Mouse (Mus musculus) kidney, adult 9 months (tissue): Measurements from ENCODE around the gene Tcam1.
"Not testable (repeated sequence)": the region's sequence is repeated elsewhere in the genome, so short reads cannot be mapped to it uniquely, and the experiment has no call there.

Source experiments
- DNase-seq: peaks from one replicate; pipeline ENCODE4 v3.0.0; 2022

The Tcam1 gene

DNA sequence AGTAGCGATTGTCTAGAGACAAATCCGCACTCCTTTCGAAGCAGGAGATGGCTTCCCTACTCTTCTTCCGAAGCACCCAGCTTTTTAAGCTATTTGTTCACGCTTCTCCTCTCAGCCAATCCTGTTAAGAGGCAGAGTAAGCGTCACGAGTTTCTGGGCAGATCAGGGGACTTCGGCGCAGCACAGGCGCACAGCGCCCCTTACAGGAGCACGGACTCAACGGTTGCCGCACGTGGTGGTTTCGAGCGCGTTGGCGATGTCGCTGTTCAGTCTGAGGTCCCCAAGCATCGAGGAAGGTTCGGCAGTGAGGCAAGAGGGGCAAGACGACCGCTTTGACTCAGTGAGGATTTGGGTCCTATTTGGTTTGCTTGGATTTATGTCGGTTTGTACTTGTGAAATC, at the start of gene Tcam1:
Gene Tcam1 (plus strand): TSS at position 219 of the 400 bp plus-strand sequence.
- DNase-seq: peak; percentile 96

GRCm38 (mm10) chr11:106233978-106234377, 42.5 kb upstream of the Tcam1 start:
- not testable (repeated sequence) for DNase-seq

- DNase-seq: no peak
These were observed 29.6 kb upstream of the Tcam1 start for GRCm38 (mm10) chr11:106246834-106247233.

- peak; percentile 73 for DNase-seq
These were observed 27.1 kb upstream of the Tcam1 start for GRCm38 (mm10) chr11:106249326-106249725.

GRCm38 (mm10) chr11:106254767-106255166, 21.7 kb upstream of the Tcam1 start:
- DNase-seq: no peak

DNA sequence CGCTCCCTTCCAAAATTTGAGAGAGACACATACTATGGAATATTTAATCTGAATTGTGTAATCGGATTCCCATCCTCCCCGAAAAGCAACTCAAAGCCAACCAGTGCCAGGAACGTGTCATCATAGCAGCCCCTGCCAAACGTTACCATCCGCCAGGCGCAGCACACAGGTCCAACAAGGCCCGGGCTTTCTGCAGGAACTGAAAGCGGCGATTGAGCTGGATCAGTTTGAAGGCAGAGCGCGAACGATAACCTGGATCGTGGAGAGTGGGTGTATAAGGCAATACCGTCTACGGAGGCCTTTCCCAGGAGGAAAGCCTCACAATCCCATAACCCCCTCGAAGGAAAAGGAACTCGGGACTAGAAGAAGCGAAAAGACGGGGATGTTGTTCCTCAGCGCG, 21.3 kb upstream of the Tcam1 start:
- no peak for DNase-seq

DNA sequence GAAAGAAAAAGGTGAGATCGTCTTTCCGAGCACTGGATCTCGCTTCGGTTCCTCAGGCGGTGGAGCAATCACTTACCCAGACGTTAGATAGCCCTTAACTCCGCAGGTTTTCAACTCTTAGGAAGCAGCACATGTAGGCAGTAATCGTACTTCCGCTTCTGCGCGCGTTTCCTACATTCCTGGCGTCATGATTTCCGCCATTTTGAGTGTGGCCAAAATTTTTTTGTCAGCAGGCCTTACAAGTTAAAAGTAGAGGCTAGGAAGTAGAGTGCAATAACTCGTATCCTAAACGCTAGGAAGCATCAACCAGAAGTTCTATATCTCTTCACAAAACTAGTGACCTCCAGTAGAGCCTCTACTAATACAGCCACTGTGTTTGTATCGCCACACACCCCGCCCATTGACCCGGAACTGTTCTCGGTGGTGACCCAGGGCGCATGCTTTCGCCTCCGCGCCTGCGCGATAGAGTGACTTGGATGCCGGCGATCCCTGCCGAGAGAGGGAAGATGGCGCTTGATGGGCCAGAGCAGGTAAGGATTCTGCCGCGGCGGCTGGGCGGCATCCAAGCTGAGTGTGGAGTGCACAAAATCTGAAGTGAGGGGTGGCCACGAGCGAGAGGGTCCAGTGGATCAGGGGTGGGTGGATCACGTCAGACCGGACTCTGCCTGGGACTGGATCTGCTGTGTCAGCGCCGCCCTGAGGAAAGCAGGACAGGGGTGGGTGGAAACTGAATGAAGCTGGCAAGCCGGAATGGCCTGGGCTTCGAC, 20.6 kb upstream of the Tcam1 start, which contains the start of the genes Ftsj3 and Psmc5:
Gene Ftsj3 (minus strand): TSS at position 395 of the 767 bp plus-strand sequence.
Gene Psmc5 (plus strand): TSS at position 470 of the 767 bp plus-strand sequence.
- DNase-seq: peak; percentile 99

- peak; percentile 60 for DNase-seq
These were observed 19.7 kb upstream of the Tcam1 start for GRCm38 (mm10) chr11:106256775-106257174.

DNA sequence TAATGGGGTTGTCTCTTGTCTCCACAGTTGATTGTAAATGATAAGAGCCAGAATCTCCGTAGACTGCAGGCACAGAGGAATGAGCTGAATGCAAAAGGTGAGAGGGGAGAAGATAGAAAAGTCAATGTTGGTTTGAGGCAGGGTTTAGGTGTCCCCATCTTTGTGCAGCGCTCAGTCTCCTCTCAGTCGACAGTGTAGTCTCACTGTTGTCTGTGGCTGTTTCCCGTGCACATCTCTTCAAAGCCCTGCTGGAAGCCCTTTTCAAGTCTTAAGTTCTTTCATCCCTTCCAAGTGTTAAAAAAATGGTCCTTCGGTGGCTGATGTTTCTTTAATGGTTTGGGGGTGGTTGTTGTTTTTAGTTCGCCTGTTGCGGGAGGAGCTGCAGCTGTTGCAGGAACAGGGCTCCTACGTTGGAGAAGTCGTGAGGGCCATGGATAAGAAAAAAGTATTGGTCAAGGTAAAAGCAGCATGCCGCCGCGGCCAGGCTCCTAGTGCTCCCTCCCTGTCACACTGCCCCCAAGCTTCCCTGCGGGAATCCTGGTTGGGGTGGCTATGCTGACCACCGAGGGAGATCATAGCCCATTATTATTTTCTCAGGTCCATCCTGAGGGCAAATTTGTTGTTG, 15.5 kb upstream of the Tcam1 start:
- DNase-seq: no peak

GRCm38 (mm10) chr11:106263963-106264362, 12.5 kb upstream of the Tcam1 start:
- no peak for DNase-seq

DNA sequence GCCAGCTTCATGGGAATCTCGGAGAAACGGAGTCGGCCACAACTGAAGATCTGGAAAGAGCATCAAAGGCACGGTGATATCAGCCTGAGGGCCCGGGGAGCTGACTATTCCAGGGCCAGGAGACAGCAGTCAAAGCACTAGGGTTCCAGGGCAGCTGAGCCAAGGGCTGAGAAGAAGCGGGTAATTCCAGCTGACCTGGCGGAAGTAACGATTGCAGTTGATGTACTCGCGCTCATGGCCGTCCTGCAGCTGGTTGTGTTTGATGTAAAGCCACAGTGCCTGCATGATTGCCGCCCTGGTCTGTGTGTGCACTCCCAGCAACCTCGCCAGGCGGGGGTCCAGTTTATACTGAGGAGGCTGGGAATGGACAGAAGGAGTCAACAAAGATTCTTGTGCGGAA, 11.5 kb upstream of the Tcam1 start:
- DNase-seq: no peak

DNA sequence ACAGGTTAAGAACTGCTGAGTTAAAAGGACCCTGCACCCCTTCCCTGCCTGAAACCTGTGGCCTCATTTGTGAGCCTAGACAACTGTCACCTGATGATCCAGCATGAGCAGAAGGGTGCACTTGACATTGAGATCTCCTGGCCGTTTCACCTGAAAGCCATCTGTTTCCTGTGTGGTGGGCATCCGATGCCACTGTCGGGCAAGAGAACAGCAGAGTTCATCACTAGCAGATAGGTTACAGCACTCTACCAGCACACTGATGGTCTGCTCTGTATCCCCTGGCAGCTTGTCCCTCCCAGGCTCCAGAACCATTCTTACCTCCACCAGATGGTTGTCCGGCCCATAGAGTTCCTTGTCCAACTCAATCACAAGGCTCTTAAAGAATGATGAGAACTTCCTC, 10.9 kb upstream of the Tcam1 start:
- no peak for DNase-seq

GRCm38 (mm10) chr11:106266431-106266830, 10.0 kb upstream of the Tcam1 start:
- DNase-seq: no peak

- peak; percentile 73 for DNase-seq
These were observed 9.1 kb upstream of the Tcam1 start for GRCm38 (mm10) chr11:106267311-106267852.

- no peak for DNase-seq
These were observed 8.6 kb upstream of the Tcam1 start for GRCm38 (mm10) chr11:106267871-106268270.

DNA sequence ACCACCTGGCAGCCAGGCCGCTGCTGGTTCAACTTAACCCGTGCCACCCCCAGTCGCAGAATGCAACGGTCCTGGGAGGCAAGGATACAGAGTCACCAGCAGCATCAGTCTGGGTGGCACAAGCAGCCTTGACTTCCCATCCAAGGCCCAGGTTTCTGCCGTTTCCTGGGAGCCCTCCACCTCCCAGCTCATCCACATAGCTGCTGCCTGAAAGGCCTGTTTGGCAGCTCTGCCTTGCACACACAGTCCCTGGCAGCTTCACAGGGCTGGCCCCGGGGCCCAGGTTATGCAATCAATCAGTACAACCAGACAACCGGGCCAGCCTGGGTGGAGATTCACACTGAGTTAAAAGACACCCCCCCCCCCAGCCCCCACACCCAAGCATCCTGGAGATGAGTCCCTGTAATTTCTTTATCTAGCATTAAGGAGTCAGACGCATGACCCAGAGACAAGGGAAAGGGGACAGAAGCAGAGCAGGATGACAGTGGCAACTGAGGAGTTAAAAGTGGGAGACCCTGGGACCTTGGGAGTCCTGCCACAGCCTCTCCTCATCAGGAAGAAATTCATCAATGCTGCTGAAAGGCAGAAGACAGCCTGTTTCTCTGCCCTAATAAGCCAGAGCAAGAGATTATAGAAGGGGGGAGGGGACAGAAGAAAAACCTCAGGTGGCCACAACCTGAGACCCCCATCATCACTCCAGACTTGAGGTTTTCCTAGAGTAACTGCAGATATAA, 8.0 kb upstream of the Tcam1 start:
- DNase-seq: peak; percentile 82

- peak; percentile 35 for DNase-seq
These were observed 7.4 kb upstream of the Tcam1 start for GRCm38 (mm10) chr11:106269060-106269431.

DNA sequence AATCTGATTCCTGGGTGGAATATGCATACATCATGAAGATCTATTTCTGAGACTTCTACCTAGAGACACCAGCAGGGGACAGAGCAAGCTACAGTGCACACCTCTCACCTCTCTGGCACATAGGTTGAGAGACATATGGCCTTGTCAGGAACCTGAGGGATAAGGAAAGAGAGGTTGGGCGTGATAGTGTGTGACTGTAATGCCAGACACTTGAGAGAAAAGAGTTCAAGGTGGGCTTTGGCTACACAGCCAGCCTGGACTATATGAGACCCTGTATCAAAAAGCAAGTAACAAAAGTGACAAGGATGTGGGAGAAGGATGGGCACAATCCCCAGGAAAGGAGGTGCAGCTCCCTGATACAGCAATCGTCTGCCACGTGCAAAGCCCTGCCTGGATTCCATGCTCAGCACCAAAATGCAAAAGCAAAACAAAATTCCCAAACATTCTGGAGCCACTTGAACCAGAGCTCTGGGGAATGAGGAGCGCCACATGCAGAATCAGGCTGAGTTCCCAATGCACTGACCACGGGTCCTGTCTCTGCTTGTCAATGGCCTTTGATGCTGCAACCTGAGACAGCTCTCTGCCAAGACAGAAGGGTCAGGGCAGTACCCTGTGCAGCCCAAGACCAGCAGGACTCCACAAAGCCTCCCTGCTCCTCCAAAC, 5.2 kb upstream of the Tcam1 start:
- no peak for DNase-seq

- peak; percentile 57 for DNase-seq
These were observed 4.5 kb upstream of the Tcam1 start for GRCm38 (mm10) chr11:106271794-106272643.

- DNase-seq: peak; percentile 100
These were observed 3.7 kb upstream of the Tcam1 start, which contains the start of gene Smarcd2 for GRCm38 (mm10) chr11:106272644-106273310. Gene Smarcd2 (minus strand): TSS chr11:106272972.

DNA sequence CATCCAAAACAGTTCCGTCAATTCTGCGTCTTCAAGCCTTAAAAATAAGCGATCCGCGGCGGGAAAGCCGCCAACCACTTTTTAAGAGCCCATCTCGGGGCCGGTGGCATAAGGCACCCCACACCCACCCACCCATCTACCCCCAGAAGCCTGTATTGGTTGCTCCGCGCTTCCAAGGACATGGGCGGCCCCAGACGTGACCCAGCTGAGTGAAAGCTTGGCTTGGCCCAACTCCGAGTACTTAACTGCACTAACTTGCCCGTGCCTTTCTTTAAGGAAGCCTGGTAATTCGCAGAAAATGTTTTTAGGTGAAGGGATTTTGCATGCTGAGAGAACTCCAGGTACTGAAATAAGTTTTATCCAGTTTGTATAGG, 3.2 kb upstream of the Tcam1 start:
- no peak for DNase-seq
